Mouse (Mus musculus): Measurements from ENCODE around the gene Bptf.
"Not testable (repeated sequence)": the region's sequence is repeated elsewhere in the genome, so short reads cannot be mapped to it uniquely, and the experiment has no call there.

Bptf gene

GRCm38 (mm10) chr11:107054870-107055269 lies 77.1 kb downstream of the Bptf start:
- in situ Hi-C loops (cut with MboI, MseI), result no loop called here

DNA sequence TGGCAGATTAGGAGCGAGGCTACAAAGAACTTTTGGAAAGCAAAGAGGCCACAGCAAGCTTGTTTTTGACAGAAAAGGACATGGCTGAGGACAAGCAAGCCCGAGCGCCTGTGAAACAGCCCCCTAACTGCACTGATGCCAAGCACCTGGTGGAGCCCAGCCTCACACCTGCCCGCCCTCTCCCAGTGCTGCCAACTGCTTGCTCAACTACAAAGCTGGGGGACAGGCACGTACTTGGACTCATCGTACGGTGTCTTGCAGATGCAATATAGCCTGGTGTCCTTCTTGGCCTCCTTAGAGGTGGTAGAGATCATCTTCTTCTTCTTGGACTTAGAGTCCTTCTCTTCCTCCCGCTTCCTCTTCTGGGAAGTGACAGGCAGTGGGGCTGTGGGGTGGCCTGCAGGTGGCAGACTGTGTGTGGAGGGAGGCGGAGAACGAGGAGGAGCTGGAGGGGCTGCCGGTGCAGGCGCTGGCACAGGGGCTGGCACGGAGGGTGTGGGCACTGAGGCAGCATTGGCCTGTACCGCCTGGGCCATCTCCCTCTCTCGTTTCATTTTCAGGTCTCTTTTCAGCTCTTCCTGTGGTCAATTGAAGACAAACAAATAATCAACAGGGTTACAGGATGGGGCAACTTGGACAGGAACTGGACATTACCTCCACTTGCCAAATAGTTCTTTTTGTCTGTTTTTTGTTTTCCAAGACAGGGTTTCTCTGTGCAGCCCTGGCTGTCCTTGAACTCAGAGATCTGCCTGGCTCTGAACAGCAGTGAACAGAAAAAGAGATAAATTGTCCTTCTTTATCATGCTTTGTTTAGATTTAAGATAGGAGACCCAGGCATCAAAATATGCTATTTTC lies 84.9 kb downstream of the Bptf start:
- in situ Hi-C loops (cut with MboI, MseI), result no loop called here

GRCm38 (mm10) chr11:107045546-107045945 lies 86.4 kb downstream of the Bptf start:
- in situ Hi-C loops (cut with MboI, MseI), result no loop called here

DNA sequence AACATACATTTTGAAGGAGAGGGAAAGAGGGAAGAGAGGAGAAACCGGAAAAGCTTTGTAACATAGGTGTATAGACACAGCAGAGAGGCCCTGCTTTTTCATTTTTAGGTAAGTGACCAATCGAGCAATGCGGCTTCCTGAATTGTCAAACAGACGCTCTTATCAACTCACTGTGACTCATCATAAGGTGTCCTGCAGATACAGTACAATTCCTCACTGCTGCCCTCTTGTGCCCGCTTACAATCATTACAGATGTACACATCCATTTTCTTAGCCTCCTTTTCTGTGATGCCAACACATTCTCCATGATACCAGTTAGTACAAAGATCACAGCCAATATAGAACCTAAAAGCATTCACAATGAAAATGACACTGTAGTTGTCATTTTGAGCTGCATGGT lies 87.6 kb downstream of the Bptf start:
- in situ Hi-C loops (cut with MboI, MseI), result no loop called here

- in situ Hi-C loops (cut with MboI, MseI), result no loop called here
These were observed 88.6 kb downstream of the Bptf start for GRCm38 (mm10) chr11:107043361-107043760.

DNA sequence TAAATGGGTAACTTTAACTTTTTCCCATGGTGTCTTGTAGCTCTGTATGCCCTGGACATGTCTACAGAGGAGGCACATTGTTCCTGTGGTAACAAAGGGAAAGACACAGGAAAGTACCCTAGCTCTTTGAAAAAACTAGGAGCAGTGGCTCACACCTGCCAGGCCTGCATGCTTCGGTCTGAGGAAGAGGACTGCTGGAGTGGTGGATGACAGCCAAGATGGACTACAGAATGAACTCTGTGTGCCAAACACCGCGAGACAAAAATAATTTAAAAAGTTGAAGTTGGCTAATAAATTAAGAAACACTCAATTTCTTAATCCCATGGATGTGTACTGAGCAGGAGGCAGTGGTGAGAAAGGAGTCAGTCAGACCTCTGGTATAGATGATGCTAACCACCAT lies 90.5 kb downstream of the Bptf start:
- in situ Hi-C loops (cut with MboI, MseI), result no loop called here

- in situ Hi-C loops (cut with MboI, MseI), result no loop called here
These were observed 92.5 kb downstream of the Bptf start for GRCm38 (mm10) chr11:107039417-107039816.

- in situ Hi-C loops (cut with MboI, MseI), result no loop called here
These were observed 97.7 kb downstream of the Bptf start for GRCm38 (mm10) chr11:107034085-107034810.

GRCm38 (mm10) chr11:107031635-107032034 lies 100.3 kb downstream of the Bptf start:
- in situ Hi-C loops (cut with MboI, MseI), result no loop called here

- in situ Hi-C loops (cut with MboI, MseI), result no loop called here
These were observed 102.4 kb downstream of the Bptf start for GRCm38 (mm10) chr11:107029536-107029935.

DNA sequence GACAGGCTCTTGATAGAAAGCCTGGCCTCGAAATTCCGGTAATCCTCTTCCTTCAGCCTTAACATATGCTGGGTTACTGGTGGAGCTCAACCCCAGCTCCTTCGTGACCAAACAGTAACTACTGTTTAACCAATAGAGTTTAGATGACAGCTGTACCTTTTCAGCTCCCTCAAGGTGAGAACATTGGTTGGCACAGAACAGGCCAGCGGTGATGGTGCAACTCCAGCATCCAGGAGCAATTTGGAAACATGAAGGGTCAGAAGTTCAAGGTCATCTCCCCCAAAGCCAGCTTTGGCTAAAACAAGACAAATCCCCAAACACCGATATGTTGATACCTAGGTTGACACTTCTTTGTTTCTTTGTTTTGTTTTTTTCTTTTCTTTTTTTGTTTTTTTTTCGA lies 103.2 kb downstream of the Bptf start:
- in situ Hi-C loops (cut with MboI, MseI), result no loop called here

DNA sequence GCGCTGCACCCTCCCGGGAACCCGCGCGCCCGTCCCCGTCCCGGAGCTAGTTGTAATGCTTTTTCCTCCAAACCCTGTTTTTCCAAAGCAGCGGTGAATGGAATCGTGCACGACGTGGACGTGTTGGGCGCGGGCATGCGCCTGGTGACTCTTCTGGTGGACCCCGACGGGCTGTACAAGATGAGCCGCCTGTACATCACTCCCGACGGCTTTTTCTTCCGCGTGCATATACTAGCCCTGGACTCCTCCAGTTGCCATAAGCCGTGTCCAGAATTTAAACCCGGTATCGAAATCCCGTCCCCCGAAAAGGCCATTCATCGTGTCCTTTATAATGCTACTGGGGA lies 103.7 kb downstream of the Bptf start:
- in situ Hi-C loops (cut with MboI, MseI), result no loop called here

DNA sequence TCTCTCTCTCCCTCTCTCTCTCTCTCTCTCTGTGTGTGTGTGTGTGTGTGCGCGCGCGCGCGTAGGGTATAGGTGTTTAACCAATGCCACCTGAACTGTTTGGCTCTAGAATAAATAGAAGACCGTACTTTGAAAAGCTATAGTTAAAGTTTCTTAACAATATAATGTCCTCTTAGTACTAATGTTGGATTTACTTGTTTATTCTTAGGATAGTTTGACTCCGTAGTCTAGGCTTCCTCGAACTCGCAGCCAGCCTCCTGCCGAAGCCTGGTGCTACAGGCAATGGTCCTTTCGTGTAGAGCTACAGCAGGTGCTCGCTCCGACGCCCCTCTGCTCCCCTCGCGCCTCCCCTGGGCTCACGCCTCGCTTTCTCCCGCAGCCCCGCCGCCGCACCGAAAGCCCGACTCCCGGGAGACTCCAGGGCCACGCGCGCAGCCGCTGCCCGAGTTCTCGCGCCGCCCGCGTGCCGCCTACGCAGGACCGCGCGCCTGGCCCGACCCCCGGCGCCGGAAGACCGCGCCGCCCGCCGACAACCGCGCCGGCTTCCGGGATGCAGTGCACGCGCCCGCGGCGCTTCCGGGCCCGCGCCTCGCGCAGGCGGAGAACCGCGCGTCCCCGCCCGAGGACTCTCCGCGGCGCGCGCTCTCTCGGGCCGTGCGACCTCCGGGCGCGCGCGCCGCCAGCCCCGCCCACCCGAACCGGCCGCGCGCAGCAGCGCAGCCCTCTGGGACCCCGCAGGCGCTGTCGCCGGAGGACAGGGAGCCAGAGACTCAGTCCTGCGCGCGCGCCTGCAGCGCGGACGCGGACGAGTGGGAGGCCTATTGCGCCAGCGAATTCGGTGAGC lies 104.3 kb downstream of the Bptf start:
- in situ Hi-C loops (cut with MboI, MseI), result no loop called here

GRCm38 (mm10) chr11:107026554-107027430 lies 105.1 kb downstream of the Bptf start:
- in situ Hi-C loops (cut with MboI, MseI), result no loop called here

GRCm38 (mm10) chr11:107025411-107026321 lies 106.3 kb downstream of the Bptf start, which contains the start of gene 1810010H24Rik:
Gene 1810010H24Rik, plus strand, starts transcription at chr11:107025681.
- in situ Hi-C loops (cut with MboI, MseI), result no loop called here

- in situ Hi-C loops (cut with MboI, MseI), result no loop called here
These were observed 107.5 kb downstream of the Bptf start for GRCm38 (mm10) chr11:107024406-107024805.

DNA sequence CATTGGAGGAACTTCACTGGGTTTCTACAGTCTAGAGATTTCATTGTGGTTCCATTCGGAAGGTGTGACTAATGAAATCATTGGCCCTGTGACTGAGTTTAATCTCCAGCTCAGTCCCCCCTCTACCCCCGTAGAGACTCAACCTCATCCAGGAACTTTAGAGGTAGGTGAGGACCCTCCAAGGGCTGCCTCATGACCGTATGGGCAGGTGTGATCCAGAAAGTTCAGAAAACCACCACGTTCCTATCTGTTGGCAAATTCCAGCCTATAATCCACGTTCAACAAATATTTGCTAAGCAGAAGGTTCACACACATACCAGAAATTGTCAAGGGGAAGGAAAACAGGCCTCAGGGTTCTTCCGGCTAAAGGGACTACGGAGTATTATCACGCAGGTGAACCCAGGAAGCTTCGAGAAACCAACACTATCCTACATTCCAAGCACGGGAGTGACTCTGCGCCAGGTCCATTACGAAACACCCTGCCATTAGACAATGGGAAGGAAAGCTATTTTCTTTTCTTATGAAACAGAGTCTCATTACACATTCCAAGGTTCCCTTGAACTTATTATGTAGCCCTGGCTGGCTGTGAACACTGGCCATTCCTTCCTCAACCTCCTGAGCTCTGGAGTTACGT lies 109.8 kb downstream of the Bptf start:
- in situ Hi-C loops (cut with MboI, MseI), result no loop called here

- in situ Hi-C loops (cut with MboI, MseI), result not testable (repeated sequence)
These were observed 112.2 kb downstream of the Bptf start for GRCm38 (mm10) chr11:107019722-107020121.

DNA sequence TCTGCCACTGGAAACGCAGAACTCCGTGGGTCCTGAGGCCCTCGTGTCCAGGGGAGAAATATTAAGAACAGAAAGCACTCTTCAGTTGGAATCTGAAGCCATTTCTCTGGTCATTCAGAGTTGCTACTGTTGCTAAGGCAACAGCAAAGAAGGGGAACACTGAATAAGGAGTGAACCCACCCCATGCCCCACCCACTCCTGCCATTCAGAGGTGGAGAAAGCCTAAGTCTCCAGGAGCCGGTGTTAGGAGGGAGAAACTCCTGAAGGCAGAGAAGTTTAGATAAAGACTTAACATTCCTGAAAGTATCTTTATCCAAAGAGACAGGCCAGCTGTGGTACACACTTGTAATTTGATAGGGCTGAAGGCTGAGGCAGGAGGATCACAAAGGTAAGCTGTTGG lies 112.6 kb downstream of the Bptf start:
- in situ Hi-C loops (cut with MboI, MseI), result no loop called here

DNA sequence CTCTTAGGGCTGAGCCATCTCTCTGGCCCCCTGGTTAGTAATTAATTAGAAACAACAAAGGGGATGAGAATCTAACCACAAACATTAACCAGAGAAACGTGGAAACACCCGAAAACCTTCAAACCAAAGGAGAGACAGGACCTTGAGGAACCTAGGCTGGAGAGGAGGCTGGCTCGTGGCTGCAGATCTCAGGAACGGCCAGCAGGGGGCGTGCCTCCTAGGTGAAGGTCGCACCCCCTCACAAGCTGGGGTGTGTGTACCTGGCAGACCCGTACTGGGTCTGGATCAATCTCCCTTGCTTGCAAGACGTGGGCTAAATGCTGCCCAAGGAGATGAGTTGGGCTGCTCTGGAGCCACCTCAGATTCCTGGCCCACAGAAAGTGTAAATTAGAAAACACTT lies 113.3 kb downstream of the Bptf start:
- in situ Hi-C loops (cut with MboI, MseI), result no loop called here

Data from regulatory T cell (primary cell).